Mouse (Mus musculus) ES-E14 (cell line): ENCODE data around the gene Speer4a. TPM values are rescaled to one million over a fixed set of nuclear protein-coding genes. Genes with fewer than 3 reads are reported as not detected.
A peak's percentile ranks its signal among the peaks of the same experiment; 100 is the strongest.
"Not testable (repeated sequence)": the region's sequence is repeated elsewhere in the genome, so short reads cannot be mapped to it uniquely, and the experiment has no call there.

Experiments used
- DNase-seq: peaks from one replicate; pipeline ENCODE4 v3.0.0-alpha.2; 2013; ENCODE audit warnings: low read depth, low spot score
- H3K27ac ChIP-seq: 2 replicates; pipeline ENCODE4 v1.5.1; 2012; ENCODE audit warnings: low read depth, mild to moderate bottlenecking, low read length, moderate library complexity, mixed read lengths; ENCODE audit not compliant: poor library complexity, insufficient read depth, severe bottlenecking
- H3K36me3 ChIP-seq: 2 replicates; pipeline ENCODE4 v1.6.1; 2012; ENCODE audit warnings: mild to moderate bottlenecking, low read length, moderate library complexity, mixed read lengths; ENCODE audit not compliant: control insufficient read depth, poor library complexity, insufficient read depth, severe bottlenecking
- H3K4me1 ChIP-seq, 2 experiments: fragments of 150-350 bp in 1 of 2; sonication (generic) in 1 of 2; 2 replicates each; pipeline ENCODE4 v1.6.1; 2012; ENCODE audit warnings: low read length in 2 of 2, mild to moderate bottlenecking in 1 of 2, mixed read lengths in 1 of 2; ENCODE audit not compliant: control insufficient read depth in 2 of 2, insufficient read depth in 2 of 2, poor library complexity in 1 of 2
- H3K4me3 ChIP-seq, 2 experiments: fragments of 150-350 bp in 1 of 2; sonication (generic) in 1 of 2; 2 replicates each; pipeline ENCODE4 v1.5.1; 2012; ENCODE audit warnings: low read length in 2 of 2, low read depth in 1 of 2, mild to moderate bottlenecking in 1 of 2, mixed read lengths in 1 of 2; ENCODE audit not compliant: insufficient read depth in 1 of 2, poor library complexity in 1 of 2, severe bottlenecking in 1 of 2
- H3K9ac ChIP-seq: 2 replicates; pipeline ENCODE4 v1.6.1; 2012; ENCODE audit warnings: low read depth, mild to moderate bottlenecking, low read length, mixed read lengths; ENCODE audit not compliant: poor library complexity, insufficient read depth, severe bottlenecking
- H3K9me3 ChIP-seq: fragments of 150-350 bp; sonication (generic); 2 replicates; pipeline ENCODE4 v1.6.1; 2012; ENCODE audit warnings: low read depth, mild to moderate bottlenecking, low read length; ENCODE audit not compliant: control insufficient read depth, insufficient read depth
- HCFC1 ChIP-seq: IDR thresholded peaks from 2 replicates; pipeline ENCODE4 v1.6.1; 2012; ENCODE audit warnings: low read length, inconsistent platforms, borderline replicate concordance; ENCODE audit not compliant: insufficient read depth
- ZNF384 ChIP-seq: IDR thresholded peaks from 2 replicates; pipeline ENCODE4 v1.6.1; 2012; ENCODE audit warnings: low read depth, low read length, inconsistent platforms
- in situ Hi-C, 2 experiments: fragments of 600-800 bp; cut with MboI; formaldehyde crosslinking; loops; one replicate each; pipeline ENCODE4 v1.15.1; 2025; ENCODE audit warnings: low sequenced_read_pairs in 2 of 2, inconsistent platforms in 1 of 2; ENCODE audit not compliant: unreplicated experiment in 2 of 2
- total RNA-seq: library from RNA; depleted of rRNA; stranded (reverse); fragments of 300-350 nt; gene quantifications from 2 replicates; pipeline ENCODE4 v1.2.3, GENCODE M21; 2012; rRNA removed

Gene Speer4a
- total RNA-seq: not detected in 2 replicates

DNA sequence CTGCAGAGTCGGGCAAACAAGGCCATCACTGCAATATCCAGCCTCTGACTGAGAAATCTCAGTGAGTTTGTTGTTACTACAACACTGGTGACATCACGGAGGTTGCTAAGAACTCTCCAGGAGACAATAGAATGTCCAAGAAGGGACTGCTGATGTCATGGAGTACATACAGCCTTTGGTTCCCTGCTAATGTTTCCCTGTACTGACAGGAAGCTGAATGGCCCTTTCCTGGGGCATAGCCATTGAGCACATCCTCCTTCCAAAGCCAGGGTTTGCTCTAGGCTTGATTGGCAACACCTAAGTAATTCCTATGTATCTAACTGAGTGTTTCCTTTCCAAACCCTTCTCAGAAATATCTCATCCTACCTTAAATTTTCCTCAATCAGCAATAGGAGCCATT, at the start of gene Speer4a:
TSS of gene Speer4a (minus strand) at position 101 of the 400 bp plus-strand sequence.
- H3K27ac ChIP-seq, H3K4me3 ChIP-seq, H3K36me3 ChIP-seq, H3K9ac ChIP-seq, in situ Hi-C loops, DNase-seq, H3K4me1 ChIP-seq, H3K9me3 ChIP-seq: not testable (repeated sequence)

GRCm38 (mm10) chr5:26079023-26079422, 39.7 kb upstream of the Speer4a start:
- DNase-seq: peak; percentile 15

GRCm38 (mm10) chr5:26070716-26071115, 31.4 kb upstream of the Speer4a start:
- in situ Hi-C loops: no loop called here
- peak; percentile 78 for DNase-seq
- TF ChIP-seq HCFC1: 0 out of 2 replicates have a peak, but pooled peaks have one; percentile 15
- TF ChIP-seq ZNF384: no peak
- Histone ChIP-seq H3K4me3 (peak overlapping the region; percentile 16 to 48; a peak in 3 of 4 replicates), H3K9me3 (no peaks in the 10 kb centered on the region), H3K36me3 (no peaks in the 10 kb centered on the region), H3K9ac (peak overlapping the region; percentile 12), H3K27ac (no peak overlapping the region), H3K4me1 (peaks cover 0 to 3% of the 10 kb centered on the region in 2 experiments; a peak in 1 of 4 replicates)

More at GRCm38 (mm10) chr5:26079023-26079422, 39.7 kb upstream of the Speer4a start:
- H3K36me3 ChIP-seq, in situ Hi-C loops, H3K4me1 ChIP-seq, H3K4me3 ChIP-seq, H3K9me3 ChIP-seq, H3K9ac ChIP-seq, H3K27ac ChIP-seq: not testable (repeated sequence)

GRCm38 (mm10) chr5:26058481-26058880, 19.1 kb upstream of the Speer4a start, which contains the start of gene Gm7347:
TSS of gene Gm7347 (minus strand) at chr5:26058581.
- in situ Hi-C loops: not testable (repeated sequence)

GRCm38 (mm10) chr5:26022816-26023215, 16.5 kb downstream of the Speer4a start, which contains the start of gene Gm5862:
TSS of gene Gm5862 (minus strand) at chr5:26022916.
- H3K36me3 ChIP-seq, in situ Hi-C loops, H3K9ac ChIP-seq: not testable (repeated sequence)

More at GRCm38 (mm10) chr5:26058481-26058880, 19.1 kb upstream of the Speer4a start, which contains the start of gene Gm7347:
- H3K9me3 ChIP-seq, DNase-seq, H3K9ac ChIP-seq, H3K27ac ChIP-seq, H3K36me3 ChIP-seq, H3K4me1 ChIP-seq, H3K4me3 ChIP-seq: not testable (repeated sequence)

GRCm38 (mm10) chr5:26007697-26008096, 31.7 kb downstream of the Speer4a start:
- H3K9me3 ChIP-seq, DNase-seq, in situ Hi-C loops, H3K9ac ChIP-seq, H3K4me1 ChIP-seq, H3K36me3 ChIP-seq, H3K27ac ChIP-seq: not testable (repeated sequence)
- H3K4me3 ChIP-seq: peak overlapping the region; percentile 32 to 40; a peak in 2 of 4 replicates

More at GRCm38 (mm10) chr5:26022816-26023215, 16.5 kb downstream of the Speer4a start, which contains the start of gene Gm5862:
- H3K9me3 ChIP-seq, H3K4me1 ChIP-seq, H3K27ac ChIP-seq, DNase-seq, H3K4me3 ChIP-seq: not testable (repeated sequence)
